Mouse (Mus musculus) olfactory bulb, adult 2 months (tissue): ENCODE results near the gene Cd247.

Source experiments
- CTCF ChIP-seq: fragments of 200-500 bp; IDR thresholded peaks from 2 replicates; pipeline ENCODE4 v1.5.1; 2012; ENCODE audit warnings: low read depth, mild to moderate bottlenecking, low read length, moderate library complexity; ENCODE audit not compliant: insufficient read depth
- POLR2A ChIP-seq: fragments of 200-500 bp; IDR thresholded peaks from 2 replicates; pipeline ENCODE4 v1.6.1; 2012; ENCODE audit warnings: mild to moderate bottlenecking, low read depth, low read length, moderate library complexity; ENCODE audit not compliant: insufficient read depth

DNA sequence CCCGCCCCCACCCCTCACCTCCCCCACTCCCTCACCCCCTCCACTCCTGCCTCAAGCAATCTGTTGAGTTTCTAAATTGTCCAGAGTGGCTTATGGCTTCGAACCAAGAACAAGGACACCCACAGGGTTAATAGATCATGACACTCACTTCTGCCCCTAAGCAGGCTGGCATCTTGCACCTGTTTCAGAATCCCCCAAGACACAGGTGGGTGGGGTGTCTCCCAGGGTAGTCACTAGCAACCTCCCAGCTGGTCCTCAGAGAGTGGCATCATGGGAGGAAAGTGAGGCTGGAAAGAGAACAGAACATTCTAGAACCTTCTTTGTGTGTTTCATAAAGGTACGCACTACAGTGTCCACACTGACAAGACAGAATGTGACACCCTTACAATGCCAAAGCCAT, 55.1 kb downstream of the Cd247 start:
- TF ChIP-seq POLR2A (no peak), CTCF (no peak)
